Mouse (Mus musculus) lung, adult 2 months (tissue): ENCODE data around the gene Tom1. TPM values are rescaled to one million over a fixed set of nuclear protein-coding genes. Genes with fewer than 3 reads are reported as not detected.
A peak's percentile ranks its signal among the peaks of the same experiment; 100 is the strongest.

ENCODE experiments used
- DNase-seq: peaks from one replicate; pipeline ENCODE4 v3.0.0; 2022
- H3K4me1 ChIP-seq: fragments of 200-500 bp; 2 replicates; pipeline ENCODE4 v1.6.1; 2011; ENCODE audit warnings: low read length; ENCODE audit not compliant: control insufficient read depth, insufficient read depth
- H3K4me3 ChIP-seq: fragments of 200-500 bp; replicated peaks from 2 replicates; pipeline ENCODE3; 2011; ENCODE audit warnings: low read depth, mild to moderate bottlenecking, control low read depth, low read length; ENCODE audit errors: extremely low read depth
- CTCF ChIP-seq: fragments of 200-500 bp; IDR thresholded peaks from 2 replicates; pipeline ENCODE4 v1.5.1; 2011; ENCODE audit warnings: mild to moderate bottlenecking, low read length, control low read depth; ENCODE audit not compliant: insufficient read depth
- POLR2A ChIP-seq: fragments of 200-500 bp; IDR thresholded peaks from 2 replicates; pipeline ENCODE4 v1.6.1; 2011; ENCODE audit warnings: low read depth, mild to moderate bottlenecking, control low read depth, low read length, borderline replicate concordance; ENCODE audit errors: extremely low read depth
- WGBS: fragments of 180-500 bp; shearing (Covaris S2); methylation state at CpG from one replicate; pipeline ENCODE4 v1.1.7; 2018; 5-methylcytosine and 5-hydroxymethylcytosine counted together
- polyA plus RNA-seq: library from polyadenylated mRNA; depleted of rRNA; stranded (reverse); fragments of >200 nt; gene quantifications from 2 replicates; pipeline ENCODE4 v1.2.3, GENCODE M21; 2012

Gene Tom1
- polyA plus RNA-seq, 1 experiment = 66.5 TPM

GRCm38 (mm10) chr8:75013964-75014363, 19.5 kb upstream of the Tom1 start:
- H3K4me1 ChIP-seq = no peaks in the 10 kb centered on the region
- DNase-seq = no peak
- 43% methylated on average over 3 of the region's 3 CpGs for WGBS
- no peak overlapping the region for H3K4me3 ChIP-seq
- no peak for TF ChIP-seq POLR2A
- no peak for TF ChIP-seq CTCF

- WGBS = 56% methylated on average over 2 of the region's 2 CpGs
- no peak for DNase-seq
- TF ChIP-seq POLR2A (no peak), CTCF (no peak)
- H3K4me1 ChIP-seq = no peaks in the 10 kb centered on the region
- no peak overlapping the region for H3K4me3 ChIP-seq
Observed at GRCm38 (mm10) chr8:75015981-75016380, 17.5 kb upstream of the Tom1 start.

DNA sequence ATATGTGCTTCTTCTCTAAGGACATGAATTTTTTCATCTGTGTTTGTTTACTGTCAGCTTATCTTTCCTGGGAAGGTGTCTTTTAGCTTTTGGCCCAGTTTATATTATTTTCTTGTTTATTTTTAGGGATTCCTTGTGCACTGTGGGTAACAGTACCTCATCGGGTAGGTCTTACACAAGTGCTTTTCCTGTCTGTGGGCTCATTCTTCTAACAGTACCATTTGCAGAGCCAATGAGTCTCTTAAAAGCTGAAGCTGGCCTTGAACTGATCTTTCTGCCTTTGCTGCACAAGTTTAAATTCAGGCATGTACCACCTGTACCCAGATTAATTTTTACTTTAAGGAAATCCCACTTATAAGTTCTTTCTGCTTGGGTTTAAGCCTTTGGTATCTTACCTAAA, 17.1 kb upstream of the Tom1 start:
- TF ChIP-seq POLR2A = no peak
- TF ChIP-seq CTCF = no peak
- no peak for DNase-seq
- H3K4me3 ChIP-seq = no peak overlapping the region
- whole genome bisulfite sequencing = 51% methylated on average over 1 of the region's 1 CpGs
- H3K4me1 ChIP-seq = no peaks in the 10 kb centered on the region

DNA sequence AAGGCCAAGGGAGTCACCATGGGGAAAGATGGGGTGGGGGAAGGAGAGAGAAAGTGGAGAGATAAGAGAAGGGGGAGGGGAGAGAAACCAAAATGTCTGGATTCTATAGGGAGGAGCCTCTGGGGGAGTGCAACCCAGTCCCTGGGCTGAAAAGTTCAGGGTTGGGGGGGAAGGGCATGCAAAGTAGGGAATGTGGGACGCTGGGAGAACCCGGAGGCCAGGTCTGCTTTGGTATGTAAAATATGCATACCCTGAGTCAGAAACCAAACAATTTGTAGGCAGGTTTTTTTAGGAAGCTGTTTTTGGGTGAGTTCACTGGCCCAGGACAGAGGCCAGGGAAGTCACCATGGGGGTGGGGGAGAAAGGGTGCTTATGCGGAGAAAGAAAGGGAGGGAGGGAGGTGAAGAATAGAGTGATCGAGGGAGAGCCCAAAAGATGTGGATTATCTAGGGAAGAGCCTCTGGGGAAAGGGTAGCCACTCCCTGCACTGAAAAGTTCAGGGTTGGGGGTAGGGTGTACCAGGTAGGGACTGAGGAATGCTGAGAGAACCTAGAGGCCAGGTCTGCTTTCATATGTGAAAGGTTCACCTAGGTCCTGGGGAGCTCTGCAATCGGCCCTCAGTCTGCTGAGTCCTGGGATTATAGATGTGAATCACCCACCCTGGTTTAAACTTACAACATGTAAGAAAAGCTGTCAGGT, 15.1 kb upstream of the Tom1 start:
- Histone ChIP-seq H3K4me3 (no peak overlapping the region), H3K4me1 (no peaks in the 10 kb centered on the region)
- TF ChIP-seq POLR2A (no peak), CTCF (no peak)
- WGBS = 54% methylated on average over 5 of the region's 5 CpGs
- DNase-seq = no peak

DNA sequence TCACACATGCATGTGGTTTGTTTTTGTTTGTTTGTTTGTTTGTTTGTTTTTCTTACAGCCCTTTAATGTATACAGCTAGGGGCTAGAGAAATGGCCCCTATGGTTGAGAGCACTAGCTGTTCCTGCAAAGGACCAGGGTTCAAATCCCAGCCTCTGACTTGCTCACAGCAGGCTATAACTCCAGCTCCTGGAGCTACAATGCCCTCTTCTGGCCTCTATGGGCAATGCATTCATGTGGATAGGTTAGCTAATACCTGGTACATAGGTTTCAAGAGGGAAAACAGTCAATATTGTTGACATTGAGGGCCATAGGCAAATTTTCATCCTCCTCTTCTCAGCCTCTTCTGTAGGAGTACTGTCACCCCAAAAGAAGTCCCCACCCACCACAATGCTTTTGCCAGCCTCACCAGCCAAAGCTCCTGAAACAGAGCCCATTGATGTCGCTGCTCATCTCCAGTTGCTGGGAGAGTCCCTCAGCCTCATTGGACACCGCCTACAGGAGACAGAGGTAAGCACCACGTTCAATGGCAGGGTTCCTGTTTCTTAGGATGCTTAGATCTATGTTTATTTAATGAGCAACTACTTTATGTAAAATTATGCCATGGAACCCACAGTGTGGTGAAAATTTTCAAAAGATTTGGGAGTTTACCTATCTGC, 9.7 kb upstream of the Tom1 start:
- 90% methylated on average over 3 of the region's 3 CpGs for WGBS
- Histone ChIP-seq H3K4me3 (no peak overlapping the region), H3K4me1 (no peaks in the 10 kb centered on the region)
- TF ChIP-seq CTCF = 0 out of 2 replicates have a peak, but pooled peaks have one; percentile 19
- no peak for TF ChIP-seq POLR2A
- DNase-seq = no peak

DNA sequence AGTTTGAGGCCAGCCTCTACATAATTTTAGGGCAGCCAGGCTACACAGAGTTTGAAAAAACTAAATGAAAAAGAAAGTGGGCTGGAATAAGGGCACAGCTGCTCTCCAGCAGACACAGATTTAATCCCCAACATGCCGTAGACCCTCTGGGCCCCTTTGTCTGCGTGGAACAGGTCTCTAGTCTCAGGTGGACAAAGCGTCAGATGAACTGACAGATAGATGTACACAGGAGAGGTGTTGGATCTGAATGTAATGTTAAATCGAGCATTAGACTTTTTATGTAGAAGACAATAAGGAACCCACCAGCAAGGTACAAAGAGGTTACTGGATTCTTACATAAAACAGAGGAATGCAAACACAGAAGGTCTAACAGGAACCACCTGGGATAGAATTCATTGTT, 7.7 kb upstream of the Tom1 start:
- no peak for DNase-seq
- TF ChIP-seq CTCF (no peak), POLR2A (no peak)
- no peaks in the 10 kb centered on the region for H3K4me1 ChIP-seq
- WGBS = 90% methylated on average over 4 of the region's 4 CpGs
- H3K4me3 ChIP-seq = no peak overlapping the region

GRCm38 (mm10) chr8:75030453-75031024, 3.0 kb upstream of the Tom1 start:
- DNase-seq = no peak
- peaks cover 6% of the 10 kb centered on the region for H3K4me1 ChIP-seq
- 96% methylated on average over 3 of the region's 3 CpGs for WGBS
- no peak overlapping the region for H3K4me3 ChIP-seq
- TF ChIP-seq CTCF = no peak

- TF ChIP-seq CTCF (no peak), POLR2A (no peak)
- H3K4me3 ChIP-seq = peak overlapping the region; percentile 40
- DNase-seq = no peak
- 61% methylated on average over 5 of the region's 5 CpGs for WGBS
- peaks cover 6% of the 10 kb centered on the region for H3K4me1 ChIP-seq
Observed at GRCm38 (mm10) chr8:75032961-75033360, 544 bp upstream of the Tom1 start.

GRCm38 (mm10) chr8:75034285-75034684, 780 bp downstream of the Tom1 start:
- 1% methylated on average over 17 of the region's 17 CpGs for WGBS
- no peak for DNase-seq
- H3K4me3 ChIP-seq = peak overlapping the region; percentile 50
- H3K4me1 ChIP-seq = peaks cover 10% of the 10 kb centered on the region
- TF ChIP-seq CTCF (no peak), POLR2A (no peak)

- no peak for DNase-seq
- H3K4me1 ChIP-seq = peaks cover 10% of the 10 kb centered on the region
Observed at GRCm38 (mm10) chr8:75035640-75036039, 2.1 kb downstream of the Tom1 start.

More at GRCm38 (mm10) chr8:75035640-75036039, 2.1 kb downstream of the Tom1 start:
- TF ChIP-seq CTCF (no peak), POLR2A (no peak)
- H3K4me3 ChIP-seq = no peak overlapping the region
